Mouse (Mus musculus) Patski (cell line): ENCODE results near the gene Prcd. TPM values are rescaled to one million over a fixed set of nuclear protein-coding genes. Genes with fewer than 3 reads are reported as not detected.

Source experiments
- ATAC-seq: fragments of 100-300 bp; one replicate; pipeline ENCODE4 v1.8.0; 2021
- CTCF ChIA-PET: fragments of 350-600 bp; sonication (Branson Sonifier 250); formaldehyde crosslinking; loops from one replicate; lab custom pipeline; 2022; ENCODE audit warnings: inconsistent platforms; lab: Charles Lee
- POLR2A ChIA-PET: fragments of 350-600 bp; sonication (Branson Sonifier 250); formaldehyde crosslinking; loops from one replicate; lab custom pipeline; 2022; ENCODE audit warnings: antibody characterized with exemption, inconsistent platforms; lab: Charles Lee
- DNase-seq: peaks from one replicate; pipeline ENCODE4 v3.0.0-alpha.2; 2011; ENCODE audit warnings: low read depth, low spot score
- H3K27me3 ChIP-seq: fragments of 371-371 bp; one replicate; pipeline ENCODE4 v1.5.1; 2021
- CTCF ChIP-seq: fragments of 100-300 bp; IDR thresholded peaks from one replicate; pipeline ENCODE4 v1.5.1; 2021
- in situ Hi-C: fragments of 300-500 bp; cut with MboI; formaldehyde crosslinking; loops from 3 replicates; pipeline ENCODE4 v1.11.1; 2018; ENCODE audit warnings: low pct_unique_long_range_greater_than_20kb, mixed read lengths
- polyA plus RNA-seq: library from polyadenylated mRNA; unstranded; gene quantifications from one replicate; pipeline ENCODE4 v1.2.3, GENCODE M21; 2021

Gene Prcd
- polyA plus RNA-seq, 1 experiment from 2014 or later = 0.56 TPM

DNA sequence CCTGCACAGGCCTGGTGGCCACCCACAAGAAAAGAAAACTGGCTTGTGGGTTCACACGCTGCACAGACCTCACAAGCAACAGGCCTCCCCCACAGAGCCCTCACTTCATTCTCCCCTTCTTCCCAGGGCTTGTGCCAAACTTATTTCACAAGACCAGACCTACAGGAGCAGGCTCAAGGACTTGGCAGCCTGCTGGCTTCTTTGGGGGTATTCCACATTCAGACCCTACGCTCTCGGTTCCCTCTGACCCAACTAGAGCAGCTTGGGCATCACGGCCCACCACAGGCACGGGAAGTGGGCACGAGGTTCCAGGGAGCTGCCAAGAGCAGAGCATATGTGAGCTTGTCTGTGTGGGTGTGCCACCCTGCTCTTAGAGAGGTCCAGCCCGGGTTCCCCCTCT, 35.7 kb upstream of the Prcd start:
- no peak for ATAC-seq
- POLR2A ChIA-PET = no interaction called here
- H3K27me3 ChIP-seq = no peaks in the 10 kb centered on the region
- in situ Hi-C loops = no loop called here
- CTCF ChIA-PET = interaction anchor here (1.7 to 5.0 kb wide), 3 partner anchors 11 to 31 kb away, joined by 3 to 18 read pairs (median 6); no protein-coding TSS in a partner anchor
- peak; percentile 68 for DNase-seq
- TF ChIP-seq CTCF = no peak

DNA sequence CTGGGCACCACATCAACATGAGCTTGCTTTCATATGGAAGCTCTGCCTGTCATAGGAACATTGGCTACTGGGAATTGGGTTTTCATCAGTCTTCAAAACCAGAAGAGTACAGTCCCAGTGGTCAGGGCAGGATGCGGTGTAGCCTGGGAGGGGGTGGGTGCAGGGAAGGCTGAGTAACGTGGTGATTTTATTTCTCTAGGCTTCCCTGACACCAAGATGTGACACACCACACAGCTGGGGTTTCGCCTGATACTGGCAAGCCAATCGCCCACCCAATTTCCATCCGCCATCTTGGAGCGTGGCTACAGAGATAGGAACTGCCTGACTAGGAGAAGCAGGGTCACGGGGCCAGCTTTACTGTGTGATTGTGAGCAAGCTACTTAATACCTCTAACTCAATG, 34.7 kb upstream of the Prcd start:
- in situ Hi-C loops = no loop called here
- no peak for ATAC-seq
- POLR2A ChIA-PET = interaction anchor here (0.7 kb wide), 1 partner anchor 51 kb away, joined by 3 read pairs; no protein-coding TSS in a partner anchor
- CTCF ChIA-PET = interaction anchor here (0.6 to 5.0 kb wide), 4 partner anchors 9 to 32 kb away, joined by 3 to 18 read pairs (median 5); no protein-coding TSS in a partner anchor
- no peak for DNase-seq
- no peak for TF ChIP-seq CTCF
- H3K27me3 ChIP-seq = no peaks in the 10 kb centered on the region

DNA sequence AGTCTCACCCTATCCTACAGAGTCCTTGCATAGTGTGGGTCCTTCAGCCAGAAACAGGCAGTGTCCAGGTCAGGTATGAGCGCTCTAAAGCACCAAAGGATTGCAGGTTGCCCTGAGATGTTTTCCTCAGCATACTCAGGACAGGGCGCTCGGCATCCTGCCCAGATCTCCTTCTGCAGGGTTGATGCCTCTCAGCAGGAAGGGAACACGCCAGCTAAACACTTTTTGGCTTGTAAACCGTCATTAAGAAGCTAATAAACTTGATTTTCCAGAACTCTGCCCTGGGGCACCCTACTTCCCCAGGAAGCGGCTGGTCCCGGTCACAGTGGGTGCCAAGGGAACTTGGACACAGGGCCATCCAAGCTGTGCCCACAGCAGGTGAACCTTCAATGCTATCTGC, 34.2 kb upstream of the Prcd start:
- H3K27me3 ChIP-seq = no peaks in the 10 kb centered on the region
- ChIA-PET POLR2A (interaction anchor here (0.7 kb wide), 1 partner anchor 50 kb away, joined by 3 read pairs; no protein-coding TSS in a partner anchor), CTCF (interaction anchor here (0.6 to 5.0 kb wide), 3 partner anchors 10 to 27 kb away, joined by 4 to 18 read pairs (median 6); no protein-coding TSS in a partner anchor)
- in situ Hi-C loops = no loop called here
- DNase-seq = no peak
- TF ChIP-seq CTCF = no peak
- no peak for ATAC-seq

DNA sequence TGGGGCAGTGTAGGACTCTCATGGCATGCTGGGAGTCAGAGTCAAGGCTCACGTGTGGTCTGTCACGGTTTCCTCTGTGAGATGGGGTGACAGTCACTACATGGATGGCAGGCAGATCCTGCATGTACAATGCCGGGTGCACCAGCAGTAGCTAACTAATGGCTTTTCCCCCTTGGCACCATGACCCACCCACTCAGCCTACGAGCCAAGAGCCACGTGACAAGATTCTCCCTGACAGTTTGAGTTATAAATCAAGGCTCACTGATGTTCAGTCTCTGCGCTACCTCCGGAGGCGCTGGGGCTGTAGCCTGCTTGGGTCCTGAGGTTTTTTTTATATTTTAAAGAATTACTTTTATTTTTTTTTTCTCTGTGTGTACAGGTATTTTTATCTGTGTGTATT, 33.8 kb upstream of the Prcd start:
- ATAC-seq = no peak
- H3K27me3 ChIP-seq = no peaks in the 10 kb centered on the region
- CTCF ChIA-PET = interaction anchor here (0.9 to 5.0 kb wide), 2 partner anchors 10 to 27 kb away, joined by 3 to 18 read pairs; no protein-coding TSS in a partner anchor
- DNase-seq = no peak
- in situ Hi-C loops = no loop called here
- no peak for TF ChIP-seq CTCF
- POLR2A ChIA-PET = no interaction called here

DNA sequence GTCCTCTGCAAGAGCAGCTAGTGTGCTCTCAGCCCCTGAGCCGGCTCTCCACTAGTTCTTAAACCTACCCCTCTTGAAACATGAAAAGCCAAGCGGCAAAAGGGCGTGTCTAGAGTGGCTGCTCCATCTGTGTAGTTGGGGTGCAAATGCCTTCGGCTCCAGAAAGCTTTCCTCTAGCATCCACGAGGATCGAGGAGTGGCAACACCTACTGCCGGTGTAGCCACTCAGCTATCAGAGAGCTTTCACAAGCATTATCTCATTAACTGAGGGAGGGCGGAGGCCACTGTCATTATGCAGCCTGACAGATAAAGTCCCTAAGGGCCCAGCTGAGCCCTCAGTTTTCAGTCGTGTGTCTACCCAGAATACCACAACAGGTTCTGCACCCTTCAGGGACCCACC, 33.3 kb upstream of the Prcd start:
- POLR2A ChIA-PET = no interaction called here
- no peaks in the 10 kb centered on the region for H3K27me3 ChIP-seq
- DNase-seq (no peak), ATAC-seq (no peak)
- CTCF ChIA-PET = interaction anchor here (0.8 to 5.0 kb wide), 4 partner anchors 9 to 34 kb away, joined by 3 to 18 read pairs (median 4); partner anchors contain the start of gene Aanat
- in situ Hi-C loops = no loop called here
- no peak for TF ChIP-seq CTCF

DNA sequence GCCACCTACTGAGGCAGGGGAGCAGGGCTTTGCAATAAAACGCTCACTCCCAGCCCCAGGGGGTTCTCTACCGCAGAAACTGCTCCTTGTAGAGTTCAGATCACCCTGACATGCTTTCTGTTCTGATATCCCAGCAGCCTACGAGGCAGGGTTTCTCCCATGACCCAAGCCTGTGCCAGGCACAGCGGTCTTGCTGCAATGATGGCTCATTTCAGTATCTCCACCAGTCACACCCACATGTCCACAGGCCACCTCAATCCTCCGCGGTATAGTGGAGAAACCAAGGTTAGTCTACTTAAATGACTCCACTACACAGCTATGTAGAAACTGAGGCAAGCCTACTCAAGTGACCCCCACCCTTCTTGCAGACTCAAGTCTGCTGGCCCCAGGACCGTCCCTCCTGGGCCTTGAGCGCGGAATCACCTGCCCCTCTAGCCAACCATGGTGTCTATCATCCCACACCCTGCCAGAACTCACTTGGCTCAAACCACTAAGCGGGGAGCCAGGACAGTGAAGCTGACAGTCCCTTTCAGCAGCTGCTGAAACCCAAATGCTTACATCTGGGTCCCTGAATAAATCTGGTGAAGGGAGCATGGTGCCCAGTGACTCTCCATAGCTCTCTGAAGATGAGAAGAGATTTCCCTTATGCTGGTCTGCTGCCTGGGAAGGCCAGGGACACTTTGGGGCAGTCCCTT, 32.6 kb upstream of the Prcd start:
- ChIA-PET CTCF (interaction anchor here (0.8 to 5.0 kb wide), 6 partner anchors 8 to 189 kb away, joined by 3 to 18 read pairs (median 4); partner anchors contain the start of gene Aanat), POLR2A (no interaction called here)
- ATAC-seq (peak; percentile 5), DNase-seq (no peak)
- no peak for TF ChIP-seq CTCF
- in situ Hi-C loops = no loop called here
- no peaks in the 10 kb centered on the region for H3K27me3 ChIP-seq

DNA sequence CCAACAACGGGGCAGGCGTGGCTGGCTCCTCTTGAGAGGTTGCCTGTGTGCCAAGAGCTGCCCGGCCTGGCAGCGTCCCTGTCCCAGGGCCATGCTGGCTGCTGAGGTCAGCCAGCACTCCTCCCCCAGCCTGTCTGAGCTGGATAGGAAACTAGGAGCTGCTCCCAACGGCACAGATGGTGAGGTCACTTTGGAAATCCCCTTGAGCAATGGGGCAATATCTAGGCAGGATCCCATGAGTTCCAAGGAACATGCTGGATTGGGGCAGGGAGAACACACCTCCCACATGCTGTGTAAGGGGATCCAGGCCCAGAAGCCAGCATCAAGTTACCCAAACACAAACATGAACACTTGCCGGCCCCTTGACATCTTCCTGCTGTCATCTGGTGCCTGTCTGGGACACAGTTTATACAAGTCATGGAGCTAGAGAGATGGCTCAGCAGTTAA, 32.1 kb upstream of the Prcd start:
- ATAC-seq = peak; percentile 65
- no peak for TF ChIP-seq CTCF

DNA sequence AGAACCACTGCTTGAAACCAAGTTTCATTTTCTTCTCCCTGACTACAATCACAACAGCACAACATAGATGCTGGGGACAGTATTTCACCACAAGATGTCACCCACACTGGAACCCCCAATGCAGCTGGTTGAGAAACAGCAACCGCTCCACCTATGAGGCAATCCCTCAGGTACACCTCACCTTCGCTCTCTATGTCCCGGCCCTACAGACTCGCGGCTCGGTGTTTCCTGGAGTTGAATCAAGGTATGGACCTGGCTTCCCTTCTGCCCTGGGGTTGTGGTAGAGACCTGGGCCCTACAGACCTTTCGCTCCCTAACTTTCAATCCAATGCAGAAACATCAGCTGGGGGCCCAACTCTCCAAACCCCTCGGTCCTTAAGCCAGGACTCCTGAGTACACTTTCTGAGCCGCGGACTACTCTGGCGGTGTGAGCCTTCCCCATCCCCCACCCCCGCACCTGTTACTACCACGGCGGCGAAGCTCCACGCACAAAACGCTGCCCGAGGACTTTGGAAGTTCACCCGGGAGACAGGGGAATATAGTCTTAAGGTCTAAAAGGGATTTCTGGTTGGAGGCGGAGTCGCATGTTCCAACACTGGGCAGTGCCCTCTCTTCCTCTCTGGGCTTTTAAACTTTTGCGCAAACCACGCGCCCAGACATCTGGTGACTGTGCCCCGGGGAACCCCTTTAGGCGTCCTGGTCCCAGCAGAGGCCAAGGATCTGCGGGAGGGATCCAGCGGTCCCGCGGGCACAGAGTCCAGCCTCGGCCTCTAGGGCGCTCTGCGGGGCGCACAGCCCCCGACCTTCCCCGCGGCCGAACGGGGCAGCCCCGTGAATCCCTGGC, 29.8 kb upstream of the Prcd start:
- no peaks in the 10 kb centered on the region for H3K27me3 ChIP-seq
- ChIA-PET POLR2A (interaction anchor here (1.4 to 1.5 kb wide), 2 partner anchors 13 to 47 kb away, joined by 3 to 4 read pairs; no protein-coding TSS in a partner anchor), CTCF (interaction anchor here (0.9 to 3.3 kb wide), 5 partner anchors 20 to 135 kb away, joined by 3 to 12 read pairs (median 6); no protein-coding TSS in a partner anchor)
- ATAC-seq = no peak
- TF ChIP-seq CTCF = no peak
- in situ Hi-C loops = no loop called here
- no peak for DNase-seq

More for the DNA sequence above, 32.1 kb upstream of the Prcd start:
- H3K27me3 ChIP-seq = no peaks in the 10 kb centered on the region
- ChIA-PET POLR2A (no interaction called here), CTCF (interaction anchor here (1.1 to 5.0 kb wide), 4 partner anchors 17 to 188 kb away, joined by 3 to 18 read pairs (median 4); partner anchors contain the start of gene Aanat)
- in situ Hi-C loops = no loop called here
- DNase-seq = peak; percentile 92

DNA sequence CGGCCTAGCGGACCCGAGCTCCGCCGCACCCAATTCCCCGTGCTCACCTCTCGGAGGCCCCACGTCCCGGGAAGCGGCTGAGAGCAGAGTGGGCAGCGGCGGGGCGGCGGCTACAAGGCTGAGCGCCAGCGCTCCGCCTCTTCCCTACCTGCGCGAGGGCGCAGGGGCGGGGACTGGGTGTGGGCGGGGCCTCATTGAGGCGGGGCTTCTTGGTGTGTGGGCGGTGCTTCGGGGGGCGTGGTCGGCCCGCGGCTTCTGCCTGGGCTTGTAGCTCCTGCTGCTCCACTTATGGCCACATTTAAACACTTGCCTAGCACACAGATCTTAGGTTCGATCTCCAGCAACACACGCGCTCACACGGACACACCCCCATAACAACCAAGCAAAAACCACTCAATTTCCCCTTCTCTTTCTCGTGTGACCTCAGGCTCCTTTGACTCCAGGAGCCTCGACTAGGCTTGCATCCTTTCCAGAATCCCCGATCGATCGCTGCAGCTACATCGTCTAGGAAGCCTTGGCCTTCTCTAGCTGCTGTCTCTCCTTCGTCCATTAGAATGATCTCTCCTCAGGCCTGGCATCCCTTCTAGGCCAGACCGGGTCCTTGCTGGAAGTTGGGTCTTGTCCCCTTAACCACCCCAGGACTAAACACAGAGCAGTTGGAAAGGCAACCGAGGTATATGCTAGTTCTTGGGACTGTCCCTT, 29.1 kb upstream of the Prcd start:
- ChIA-PET CTCF (interaction anchor here (0.9 to 3.3 kb wide), 6 partner anchors 21 to 184 kb away, joined by 3 to 12 read pairs (median 4); no protein-coding TSS in a partner anchor), POLR2A (interaction anchor here (1.4 kb wide), 1 partner anchor 12 kb away, joined by 3 read pairs; no protein-coding TSS in a partner anchor)
- in situ Hi-C loops = no loop called here
- DNase-seq = no peak
- no peak for TF ChIP-seq CTCF
- ATAC-seq = peak; percentile 25
- H3K27me3 ChIP-seq = no peaks in the 10 kb centered on the region
